Mouse (Mus musculus) left cerebral cortex, adult 11 months (tissue): ENCODE data around the gene Chchd6.

Source experiments
- DNase-seq: peaks from one replicate; pipeline ENCODE4 v3.0.0; 2022; ENCODE audit warnings: low spot score

Chchd6 gene

DNA sequence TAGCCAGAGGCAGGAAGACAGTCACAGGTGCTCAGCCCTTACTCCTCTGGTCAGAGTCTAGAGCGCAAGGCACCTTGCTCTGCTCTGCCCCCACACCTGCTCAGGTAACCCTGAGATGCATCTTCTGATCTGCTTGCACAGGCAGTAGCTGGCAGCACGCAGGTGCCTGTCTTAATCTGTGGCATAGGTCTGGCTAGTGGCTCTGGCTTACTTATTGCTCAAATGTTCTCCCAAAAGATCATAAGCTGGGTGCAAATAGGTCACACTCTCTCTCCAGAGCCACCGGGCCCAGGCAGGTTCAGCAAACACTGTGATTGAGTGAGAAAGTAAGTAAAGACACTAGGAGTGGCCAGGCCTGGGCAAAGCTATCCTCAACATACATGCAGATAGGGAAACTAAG is 236.3 kb downstream of the Chchd6 start:
- DNase-seq: no peak

DNA sequence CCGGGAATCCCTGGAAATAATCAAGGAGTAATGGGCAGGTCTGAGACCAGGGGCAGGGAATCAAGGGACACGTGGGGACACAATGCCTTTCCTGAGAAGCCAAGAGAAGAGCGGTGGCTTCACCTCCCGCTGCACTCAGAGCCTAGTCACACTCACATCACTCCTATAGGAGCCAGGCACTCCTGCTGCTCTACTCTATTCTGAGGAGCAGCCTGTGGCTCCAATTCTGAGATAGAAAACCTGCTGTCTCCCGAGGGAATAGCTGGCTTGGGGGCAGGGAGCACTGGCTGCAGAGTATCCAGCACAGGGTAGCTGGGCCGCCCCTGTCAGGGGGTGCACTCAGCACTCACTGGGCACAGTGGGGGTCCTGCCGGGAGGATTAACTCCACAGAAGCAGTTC is 239.8 kb downstream of the Chchd6 start:
- DNase-seq: no peak

DNA sequence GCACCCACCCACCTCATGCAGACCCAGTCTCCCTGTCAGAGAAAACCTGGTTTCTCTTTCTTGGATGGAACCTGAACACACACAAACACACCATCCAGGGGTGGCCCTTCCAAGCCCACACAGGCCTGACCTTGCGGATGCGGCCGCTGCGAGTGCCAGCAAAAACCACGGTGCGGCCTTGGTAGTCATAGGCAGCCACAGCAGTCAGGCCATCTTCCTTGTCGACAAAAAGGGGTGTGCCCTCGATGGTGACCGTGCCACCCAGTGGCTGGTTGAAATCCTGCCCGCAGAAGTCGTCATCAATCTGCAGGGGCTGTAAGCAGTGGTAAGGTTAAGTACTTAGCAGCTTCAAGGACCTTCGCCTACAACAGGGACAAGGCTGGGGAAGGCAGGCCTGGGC is 240.7 kb downstream of the Chchd6 start:
- no peak for DNase-seq

DNA sequence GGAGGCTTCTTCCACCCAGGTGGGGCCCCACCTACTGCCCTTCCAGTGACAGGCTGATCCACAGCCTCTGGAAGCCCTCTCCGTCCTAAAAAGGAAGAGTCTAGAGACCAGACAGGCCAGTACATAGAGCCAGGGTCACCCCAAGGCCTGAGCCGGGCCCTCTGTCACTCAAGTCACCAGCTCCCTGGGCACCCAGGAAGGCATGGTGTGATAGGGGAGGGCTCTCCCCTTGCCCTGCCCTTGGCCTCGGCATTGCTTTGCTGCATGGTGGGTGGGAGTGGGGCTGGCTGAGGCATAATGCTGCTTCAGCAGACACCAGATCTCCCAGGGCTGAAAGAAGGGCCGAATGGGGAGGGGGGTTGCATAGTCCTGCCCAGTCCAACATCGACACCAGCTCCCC is 241.4 kb downstream of the Chchd6 start:
- DNase-seq: no peak

DNA sequence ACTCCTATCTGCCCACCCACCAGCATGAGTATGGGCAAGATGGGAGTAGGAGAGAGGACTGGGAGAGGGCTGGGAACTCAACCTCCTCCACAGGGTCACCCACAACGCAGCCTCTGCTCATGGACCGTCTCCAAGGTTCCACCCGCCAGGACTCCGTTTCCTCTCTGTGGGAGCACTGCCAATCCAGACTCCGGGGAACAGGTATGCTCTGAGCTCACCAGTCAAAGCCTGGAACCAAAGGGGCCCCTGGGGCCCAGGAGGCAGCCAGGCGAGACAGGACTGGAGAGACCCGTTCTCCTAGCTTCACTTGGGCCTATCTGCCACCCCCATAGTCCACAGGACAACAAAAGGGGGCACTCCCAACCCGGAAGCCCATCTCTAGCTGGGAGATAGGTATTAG is 242.4 kb downstream of the Chchd6 start:
- no peak for DNase-seq

DNA sequence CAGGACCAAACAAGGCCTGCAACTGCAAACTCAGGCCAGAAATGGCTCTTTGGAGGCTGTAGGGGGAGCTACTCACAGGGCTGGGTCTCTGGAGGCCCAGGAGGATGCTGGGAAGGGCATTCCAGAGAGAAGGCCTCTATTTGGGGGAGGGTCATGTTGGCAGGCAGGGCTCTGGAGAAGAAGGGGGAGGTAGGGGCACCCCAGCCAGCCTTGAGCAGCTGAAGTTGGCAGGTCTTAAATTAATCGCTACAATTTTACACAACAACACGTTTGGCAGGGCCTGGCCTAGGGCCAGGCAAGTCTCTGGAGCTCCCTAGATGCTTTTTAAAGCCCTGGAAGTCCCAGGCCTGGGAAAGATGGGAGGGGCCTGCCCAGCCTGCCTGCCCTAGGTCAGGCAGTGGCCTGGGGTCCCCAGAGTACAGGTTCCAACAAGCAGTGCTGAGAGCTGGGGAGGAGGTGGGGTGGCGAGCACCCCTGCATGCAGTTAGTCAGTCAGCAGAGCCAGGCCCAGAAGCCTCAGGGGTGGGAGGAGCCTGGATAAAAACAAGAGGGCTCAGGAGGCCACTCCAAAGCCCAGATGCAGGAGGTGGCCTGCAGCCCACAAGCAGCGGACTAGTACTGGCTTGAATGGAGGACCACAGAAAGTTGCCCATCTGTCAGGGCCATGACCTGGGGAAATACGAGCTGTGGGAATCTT is 243.9 kb downstream of the Chchd6 start:
- DNase-seq: no peak

DNA sequence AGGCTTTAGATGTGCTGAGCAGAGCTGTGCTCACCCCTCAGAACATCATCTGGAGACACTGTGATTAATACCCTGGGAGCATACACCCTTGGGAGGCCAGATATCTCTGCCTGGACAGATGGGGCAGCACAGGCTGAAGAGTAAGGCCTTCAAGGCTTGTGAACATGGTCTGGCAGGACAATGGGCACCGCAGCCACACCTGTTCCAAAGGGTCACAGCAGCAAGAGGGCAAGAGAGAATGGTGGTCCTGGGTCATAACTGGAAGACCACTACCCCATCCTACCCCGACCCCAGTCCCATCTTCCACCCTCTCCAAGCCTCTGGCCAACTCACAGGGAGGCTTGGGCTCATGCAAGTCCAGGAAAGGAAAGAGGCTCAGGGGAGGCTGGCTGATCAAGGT is 244.9 kb downstream of the Chchd6 start:
- DNase-seq: no peak

DNA sequence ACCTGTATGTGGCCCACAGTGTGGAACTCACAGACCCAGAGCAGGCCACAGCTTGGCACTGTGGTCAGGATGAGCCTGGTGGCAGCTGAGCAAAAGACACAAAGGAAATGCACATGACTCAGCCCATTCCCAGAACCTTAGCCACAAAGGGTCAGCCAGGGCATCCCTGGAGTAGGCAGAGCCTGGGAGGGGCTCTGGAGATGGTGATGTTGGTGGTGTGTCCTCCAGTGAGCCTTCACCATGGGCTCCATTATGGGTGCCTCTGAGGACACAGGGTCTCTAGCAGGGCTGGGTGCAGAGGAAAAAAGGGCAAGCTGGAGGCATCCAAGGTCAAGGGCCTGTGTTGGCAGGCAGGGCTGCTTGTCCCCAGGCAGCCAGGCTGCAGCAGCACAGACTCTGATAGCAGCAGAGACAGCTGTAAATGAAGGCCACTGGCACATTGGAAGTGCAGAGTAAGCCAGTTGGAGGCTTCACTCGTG is 245.4 kb downstream of the Chchd6 start:
- no peak for DNase-seq

DNA sequence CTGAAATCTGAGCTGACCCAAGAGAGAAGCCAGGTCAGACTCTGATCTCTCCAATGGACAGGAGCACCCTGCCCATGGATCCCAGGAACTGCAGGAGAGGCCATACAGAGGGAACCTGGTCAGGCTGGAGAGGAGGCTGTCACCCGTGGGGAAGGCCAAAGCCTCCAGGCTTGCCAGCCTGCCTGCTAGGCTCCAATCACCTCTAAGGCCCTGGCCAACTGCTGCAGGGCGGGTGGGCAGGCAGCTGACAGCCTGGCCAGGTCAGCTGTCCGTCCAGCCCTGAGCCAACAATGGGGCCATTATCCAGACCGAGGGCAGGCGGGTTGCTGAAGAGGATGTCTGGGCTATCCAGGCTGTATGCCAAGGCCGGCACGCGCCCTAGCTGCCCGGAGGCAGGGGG is 247.1 kb downstream of the Chchd6 start:
- DNase-seq: no peak

DNA sequence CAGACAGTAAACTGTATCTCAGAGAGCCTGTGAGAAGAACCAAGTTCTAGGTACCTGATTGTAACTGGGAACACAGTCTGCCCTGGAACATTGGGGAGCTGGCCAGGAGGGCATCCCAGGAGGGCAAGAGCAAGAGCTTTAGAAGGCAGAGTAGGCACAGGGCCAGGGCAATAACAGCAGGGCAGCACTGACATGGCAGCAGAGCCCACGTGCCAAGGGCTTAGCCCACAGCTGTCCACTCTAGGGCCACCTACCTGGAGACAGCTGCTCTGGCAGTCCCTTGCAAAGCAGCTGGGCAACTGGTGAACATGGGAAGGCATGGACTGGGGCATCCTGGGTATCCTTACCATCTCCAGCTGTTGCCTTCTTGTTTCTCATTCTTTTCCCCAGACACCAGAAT is 247.7 kb downstream of the Chchd6 start:
- DNase-seq: no peak

DNA sequence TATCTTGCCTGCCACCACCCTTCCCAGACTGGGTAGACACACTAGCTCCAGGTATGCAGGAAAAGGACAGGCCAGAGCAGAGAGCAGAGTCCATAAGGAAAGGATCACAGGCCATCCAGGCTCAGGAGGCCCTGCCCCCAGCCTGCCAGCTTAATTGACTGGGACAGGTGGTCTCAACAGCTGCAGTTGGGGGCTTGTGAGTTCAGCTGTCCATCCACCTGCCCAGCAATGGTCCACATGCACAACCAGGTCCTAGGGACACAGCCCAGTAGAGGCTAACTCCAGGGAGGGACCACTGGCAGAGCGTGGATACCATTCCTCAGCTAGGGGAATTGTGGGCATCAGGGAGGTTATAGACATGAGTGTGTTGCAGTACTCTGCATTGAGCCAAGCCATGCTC is 249.6 kb downstream of the Chchd6 start:
- no peak for DNase-seq

DNA sequence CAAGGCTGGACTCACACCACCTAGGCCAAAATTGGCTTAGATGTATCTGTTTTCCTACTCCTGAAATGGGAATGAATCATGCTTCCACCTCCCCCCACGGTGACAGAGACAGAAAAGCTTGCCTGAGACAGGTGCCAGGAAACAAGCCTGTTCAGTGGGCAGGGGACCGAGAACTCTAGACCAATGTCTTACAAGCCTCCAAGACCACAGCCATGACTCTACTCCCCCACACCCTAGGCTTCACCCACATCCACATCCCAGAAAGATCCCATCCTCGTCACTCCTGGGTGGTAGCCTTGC is 250.0 kb downstream of the Chchd6 start:
- no peak for DNase-seq

DNA sequence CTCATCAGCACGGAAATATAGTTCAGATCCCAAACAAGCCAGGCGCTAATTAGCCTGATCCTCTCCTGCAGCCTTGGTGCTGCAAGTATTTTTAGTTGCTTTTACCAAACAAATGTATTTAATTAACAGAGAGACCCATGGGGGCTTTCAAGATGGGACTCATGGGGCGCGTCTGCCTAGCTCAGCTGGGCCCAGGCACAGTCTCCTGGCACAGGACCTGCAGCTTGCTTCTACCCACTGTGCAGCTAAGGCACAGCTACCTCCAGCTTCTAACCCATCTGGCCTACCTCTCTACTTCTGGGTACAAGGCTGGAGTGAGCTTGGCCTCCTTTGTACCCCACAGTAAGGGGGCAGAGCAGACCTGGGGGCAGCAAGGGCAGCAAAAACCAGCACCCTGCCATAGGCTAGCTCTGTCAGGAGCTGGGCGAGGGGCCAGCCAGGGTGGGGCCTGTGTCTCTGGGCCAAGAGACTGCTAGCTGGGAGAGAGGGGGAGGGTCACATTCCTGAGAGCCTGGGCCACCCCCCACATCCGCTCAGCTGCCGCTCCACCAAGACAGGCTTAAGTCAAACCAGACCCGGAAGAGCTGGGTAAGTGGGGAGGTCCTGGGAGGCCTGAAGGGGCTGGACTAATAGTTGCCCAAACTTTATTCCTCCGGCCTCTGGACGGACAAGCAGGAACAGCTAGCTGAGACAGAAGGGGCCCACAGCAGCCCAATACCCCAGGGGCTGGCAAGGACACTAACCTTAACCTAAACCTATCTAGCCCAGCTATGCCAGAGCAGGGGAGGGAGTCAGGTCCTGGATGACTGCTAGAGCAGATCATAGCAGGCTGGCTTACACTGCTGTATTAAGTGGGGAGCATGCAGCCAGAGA is 250.6 kb downstream of the Chchd6 start:
- no peak for DNase-seq

DNA sequence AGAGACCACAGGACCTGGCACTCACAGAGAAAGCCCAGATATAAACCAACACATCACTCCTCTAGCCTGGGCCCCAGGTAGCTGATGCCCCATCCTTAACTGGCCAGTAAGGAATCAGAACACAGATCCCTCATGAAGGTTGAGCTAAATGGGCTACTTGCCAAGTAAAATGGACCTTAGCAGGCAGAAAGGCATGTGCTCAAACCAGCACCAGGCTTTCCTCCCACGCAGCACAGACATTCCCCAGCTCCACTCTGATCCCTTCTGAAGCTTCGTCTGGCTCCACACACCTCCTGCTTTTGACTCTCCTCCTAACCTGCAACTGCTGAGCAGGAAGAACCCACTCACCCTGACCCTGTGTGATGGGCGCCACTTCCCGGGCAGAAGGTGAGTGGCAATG is 253.5 kb downstream of the Chchd6 start:
- no peak for DNase-seq

DNA sequence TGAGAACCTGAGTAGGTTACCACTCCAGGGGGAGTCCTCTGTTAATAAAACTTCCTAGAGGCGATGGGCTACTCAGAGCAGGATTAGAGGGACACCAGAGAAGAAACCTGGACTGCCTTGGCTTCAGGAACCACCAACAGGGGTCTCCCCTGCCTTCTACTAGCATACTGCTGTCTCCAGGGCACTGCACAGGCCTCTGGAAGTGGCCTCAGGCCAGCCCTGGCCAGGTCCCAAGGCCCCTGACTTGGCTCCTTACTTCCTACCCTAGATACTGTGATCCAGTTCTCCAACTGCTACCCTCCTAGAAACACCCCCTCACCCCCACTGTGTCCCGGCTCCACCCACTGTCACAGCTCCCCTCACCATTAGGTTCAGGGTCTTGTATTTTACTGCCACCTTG is 256.0 kb downstream of the Chchd6 start:
- no peak for DNase-seq

DNA sequence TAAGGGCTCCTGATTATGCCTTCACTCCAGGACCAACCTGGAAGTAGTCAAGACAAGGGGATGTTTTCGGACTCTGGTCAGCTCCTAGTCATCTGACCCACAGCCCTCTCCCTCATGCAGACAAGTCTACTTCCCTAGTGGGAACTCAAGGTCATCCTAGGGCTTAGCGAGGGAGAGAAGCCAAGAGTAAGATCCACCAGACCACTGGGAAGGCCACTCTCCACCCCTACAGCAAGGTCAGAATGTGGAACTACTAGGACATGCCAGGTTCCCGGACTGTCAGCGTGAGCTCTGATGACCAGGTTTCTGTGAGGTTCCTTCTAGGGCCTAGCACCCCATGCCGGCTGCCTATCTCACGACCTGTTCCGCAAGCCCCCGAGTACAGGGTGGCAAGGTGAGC is 256.7 kb downstream of the Chchd6 start:
- no peak for DNase-seq

DNA sequence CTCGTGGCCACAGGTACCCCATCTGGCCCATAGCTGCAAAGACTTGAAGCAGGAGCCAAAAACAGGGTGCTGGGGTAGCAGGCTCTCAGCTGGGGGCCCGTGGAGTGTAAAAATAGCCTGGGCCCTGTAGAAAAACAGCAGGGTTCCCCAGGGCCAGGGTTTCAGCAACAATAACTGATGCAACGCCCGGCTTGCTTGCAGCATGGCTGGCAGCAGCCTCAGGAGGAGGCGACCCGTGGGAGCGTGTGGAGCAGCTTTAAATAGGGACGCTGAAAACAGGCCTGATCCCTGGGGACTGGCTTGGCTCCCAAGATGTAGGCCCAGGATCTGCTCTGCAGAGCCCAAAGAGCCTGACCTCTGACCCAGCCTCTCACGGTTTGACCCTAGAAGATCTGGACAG is 257.9 kb downstream of the Chchd6 start:
- no peak for DNase-seq

DNA sequence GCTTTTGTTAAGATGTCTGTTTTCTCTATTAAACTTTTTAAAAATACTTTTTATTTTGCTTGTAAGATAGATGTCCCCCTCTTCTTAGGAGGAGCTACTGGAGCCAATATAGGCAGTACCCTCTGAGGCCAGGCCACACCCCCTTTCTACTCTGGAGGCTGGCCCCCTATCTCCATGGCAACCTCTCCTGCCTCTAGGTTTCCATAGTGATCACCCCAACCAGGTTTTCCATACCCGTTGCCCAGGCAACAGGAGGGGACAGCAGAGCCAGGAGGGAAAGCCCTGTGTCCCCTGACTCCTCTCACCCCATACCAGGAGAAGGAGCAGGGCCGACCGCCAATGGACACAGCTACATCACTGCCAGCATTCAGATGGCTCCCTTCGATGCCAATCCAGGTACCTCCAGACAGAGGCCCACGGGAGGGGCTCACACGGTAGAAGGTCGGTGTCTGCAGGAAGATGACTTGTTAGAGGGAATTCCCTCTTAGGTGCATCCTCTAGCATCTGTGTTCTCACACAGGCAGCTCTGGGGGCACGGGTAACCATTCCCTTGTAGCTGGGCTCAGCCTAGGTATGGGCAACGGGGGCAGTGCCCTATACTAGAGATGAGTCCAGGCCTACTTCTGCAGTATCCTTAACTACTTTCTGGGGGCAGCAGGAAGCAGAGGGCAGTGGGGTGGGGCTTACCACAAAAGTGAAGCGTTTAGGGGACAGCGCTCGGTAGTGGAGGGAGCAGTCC is 261.3 kb downstream of the Chchd6 start:
- no peak for DNase-seq
